Mouse (Mus musculus): Measurements from ENCODE around the gene Msx1.
"Not testable (repeated sequence)": the region's sequence is repeated elsewhere in the genome, so short reads cannot be mapped to it uniquely, and the experiment has no call there.

Gene Msx1

GRCm38 (mm10) chr5:37824461-37824795 is at the start of gene Msx1:
Msx1 (minus strand) TSS chr5:37824583.
- DNase-seq: peak; percentile 33

GRCm38 (mm10) chr5:37865471-37865870 is 41.1 kb upstream of the Msx1 start:
- DNase-seq: no peak

GRCm38 (mm10) chr5:37864309-37864708 is 39.9 kb upstream of the Msx1 start:
- no peak for DNase-seq

DNA sequence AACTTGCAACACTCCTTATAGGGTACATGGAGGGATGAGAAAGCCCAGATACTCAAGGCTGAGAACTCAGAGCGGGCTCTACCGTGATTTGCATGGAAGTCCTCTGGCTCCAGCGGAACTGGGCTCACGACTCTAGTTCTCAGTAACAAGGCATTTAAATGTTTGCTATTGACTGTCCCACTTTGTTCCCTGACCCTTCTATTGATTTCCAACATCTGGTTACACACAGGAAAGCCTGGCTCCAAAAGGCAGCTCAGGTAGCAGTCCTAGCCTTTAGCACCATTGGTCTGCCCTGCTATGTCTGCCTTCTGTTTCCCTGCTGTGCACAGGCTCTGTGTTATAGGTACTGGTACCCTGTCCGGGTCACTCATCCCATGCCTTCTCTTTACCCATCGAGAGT is 36.5 kb upstream of the Msx1 start:
- no peak for DNase-seq

- DNase-seq: no peak
Measured at GRCm38 (mm10) chr5:37860151-37860721, 35.9 kb upstream of the Msx1 start.

GRCm38 (mm10) chr5:37857763-37858545 is 33.6 kb upstream of the Msx1 start:
- no peak for DNase-seq

DNA sequence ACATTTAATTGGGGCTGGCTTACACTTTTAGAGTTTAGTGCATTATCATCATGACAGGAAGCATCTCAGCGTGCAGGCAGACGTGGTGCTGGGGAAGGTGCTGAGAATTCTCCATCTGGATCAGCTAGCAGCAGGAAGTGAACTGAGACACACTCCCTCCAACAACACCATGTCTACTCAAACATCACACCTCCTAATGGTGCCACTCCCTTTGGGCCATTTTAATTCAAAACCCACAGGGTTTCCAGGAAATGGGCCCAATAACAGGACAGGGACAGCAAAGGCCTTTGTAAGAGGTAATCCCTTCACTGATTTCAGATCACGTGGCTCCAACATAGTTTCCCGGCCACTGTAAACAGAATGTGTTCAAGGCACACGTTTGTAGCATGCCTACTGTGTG is 31.7 kb upstream of the Msx1 start:
- DNase-seq: no peak

GRCm38 (mm10) chr5:37854233-37854632 is 29.9 kb upstream of the Msx1 start:
- no peak for DNase-seq

DNA sequence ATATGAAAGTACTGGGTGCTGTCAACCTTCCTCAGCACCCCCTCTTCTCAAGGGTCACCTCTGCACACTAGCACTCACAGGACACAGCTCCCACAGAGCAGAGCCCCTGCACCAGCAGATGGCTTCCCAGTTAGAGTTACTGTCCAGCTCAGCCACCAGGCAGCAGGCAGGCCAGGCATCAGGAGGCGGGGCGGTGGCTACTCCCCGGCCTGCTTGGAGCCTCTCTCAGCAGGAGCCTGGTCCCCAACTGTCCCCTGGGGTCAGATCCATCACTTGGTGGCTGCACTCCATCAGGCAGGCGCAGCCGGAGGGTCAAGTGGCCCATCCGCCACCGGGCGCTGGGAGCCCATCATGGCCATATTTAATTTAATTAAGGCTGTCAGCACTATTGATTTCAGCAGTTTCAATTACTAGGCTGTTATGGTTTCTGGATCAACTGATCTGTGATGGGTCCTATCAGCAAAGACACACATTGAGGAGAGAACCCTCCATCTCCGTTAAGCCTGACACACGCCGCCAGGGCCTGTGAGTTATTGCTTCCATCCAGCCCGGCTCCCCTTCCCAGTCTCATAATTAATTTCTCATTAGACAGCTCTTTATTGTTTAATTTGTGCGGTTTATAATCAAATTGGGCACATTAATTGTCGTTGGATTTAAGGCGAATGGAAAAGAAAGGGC is 27.1 kb upstream of the Msx1 start:
- DNase-seq: no peak

- DNase-seq: no peak
Measured at GRCm38 (mm10) chr5:37848991-37849719, 24.8 kb upstream of the Msx1 start.

GRCm38 (mm10) chr5:37836267-37836646 is 11.9 kb upstream of the Msx1 start:
- DNase-seq: no peak

DNA sequence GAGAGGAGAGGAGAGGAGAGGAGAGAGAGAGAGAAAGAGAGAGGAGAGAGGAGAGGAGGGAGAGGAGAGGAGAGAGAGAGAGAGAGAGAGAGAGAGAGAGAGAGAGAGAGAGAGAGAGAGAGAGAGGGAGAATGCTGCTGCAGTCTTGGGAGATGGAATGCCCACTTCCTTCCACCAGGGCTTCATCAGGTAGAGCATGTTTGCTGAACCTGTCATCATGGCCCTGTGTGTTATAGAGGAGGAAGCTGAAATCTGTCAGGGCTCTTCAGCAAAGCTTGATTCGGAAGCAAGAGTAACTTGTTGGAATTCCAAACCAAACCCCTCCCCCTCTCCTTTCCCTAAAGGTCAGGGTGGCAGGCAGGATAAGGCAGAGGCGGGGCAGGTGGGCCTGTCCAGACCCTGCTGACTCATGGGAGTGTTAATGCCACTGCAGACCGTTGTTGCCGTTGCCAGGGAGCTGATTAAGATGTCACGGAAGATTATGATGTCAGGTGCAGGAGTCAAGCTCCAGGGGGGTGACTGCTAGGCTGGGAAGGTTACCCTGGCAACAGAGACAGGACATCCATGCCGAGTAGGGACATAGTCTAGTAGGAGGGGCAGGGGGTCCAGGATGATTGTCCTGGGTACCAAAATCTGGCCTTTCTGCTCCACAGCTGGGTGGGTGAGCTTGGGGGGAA is 11.3 kb upstream of the Msx1 start:
- no peak for DNase-seq

DNA sequence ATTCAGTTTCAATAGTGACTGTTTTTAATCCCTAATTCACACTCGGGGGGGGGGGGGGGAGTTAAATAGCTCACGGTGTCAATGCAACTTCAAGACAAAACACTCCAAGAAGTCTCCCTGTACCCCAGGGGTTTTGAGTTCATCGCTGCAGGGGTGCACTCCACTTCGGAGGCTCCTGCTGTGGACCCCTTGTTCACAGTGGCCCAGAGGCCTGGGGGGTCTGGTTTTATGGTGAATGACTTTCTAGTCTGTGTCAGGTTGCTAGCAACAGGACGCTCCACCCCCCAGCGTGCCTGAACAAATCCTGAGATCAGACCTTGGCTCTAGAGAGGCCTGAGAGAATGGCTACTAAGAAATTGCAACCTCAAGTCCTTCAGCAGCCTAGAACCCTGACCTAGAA is 8.4 kb upstream of the Msx1 start:
- no peak for DNase-seq

DNA sequence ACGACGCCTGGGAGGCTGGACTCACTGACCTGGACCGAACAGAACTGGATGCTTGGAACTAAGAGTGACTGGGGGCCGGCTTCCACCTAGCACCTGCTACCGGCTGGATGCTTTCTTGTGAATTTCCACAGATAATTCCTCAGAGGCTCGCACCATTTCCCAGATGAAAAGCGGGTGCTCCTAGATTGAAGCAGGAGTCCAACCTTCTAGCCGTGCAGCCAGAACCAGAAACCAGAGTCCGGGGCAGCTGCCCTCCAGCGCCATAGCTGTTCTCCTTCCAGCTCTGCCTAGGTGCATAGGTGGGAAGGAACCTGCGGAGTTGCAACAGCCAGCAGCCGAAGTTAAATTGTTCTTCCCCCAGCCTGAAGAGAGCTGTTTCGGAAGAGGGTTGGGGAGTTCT is 7.6 kb upstream of the Msx1 start:
- DNase-seq: no peak

DNA sequence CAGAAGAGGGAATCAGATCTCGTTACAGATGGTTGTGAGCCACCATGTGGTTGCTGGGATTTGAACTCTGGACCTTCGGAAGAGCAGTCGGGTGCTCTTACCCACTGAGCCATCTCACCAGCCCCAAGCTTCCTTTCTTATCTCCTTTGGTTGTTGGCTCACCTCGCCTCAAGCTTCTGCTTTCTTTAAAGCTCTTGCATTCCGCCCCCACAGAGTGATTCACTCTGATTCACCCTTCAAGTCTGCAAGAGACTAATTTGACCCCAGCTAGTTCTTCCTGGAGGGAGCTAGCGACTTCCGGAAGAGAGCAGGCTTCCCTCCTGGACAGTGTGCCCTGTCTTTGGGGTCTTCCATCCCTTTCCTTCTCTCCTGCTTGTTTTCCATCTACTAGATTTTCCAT is 6.1 kb upstream of the Msx1 start:
- not testable (repeated sequence) for DNase-seq

GRCm38 (mm10) chr5:37829926-37830325 is 5.5 kb upstream of the Msx1 start:
- DNase-seq: no peak

GRCm38 (mm10) chr5:37829296-37829670 is 4.9 kb upstream of the Msx1 start:
- DNase-seq: no peak

- no peak for DNase-seq
Measured at GRCm38 (mm10) chr5:37828591-37829295, 4.4 kb upstream of the Msx1 start.

DNA sequence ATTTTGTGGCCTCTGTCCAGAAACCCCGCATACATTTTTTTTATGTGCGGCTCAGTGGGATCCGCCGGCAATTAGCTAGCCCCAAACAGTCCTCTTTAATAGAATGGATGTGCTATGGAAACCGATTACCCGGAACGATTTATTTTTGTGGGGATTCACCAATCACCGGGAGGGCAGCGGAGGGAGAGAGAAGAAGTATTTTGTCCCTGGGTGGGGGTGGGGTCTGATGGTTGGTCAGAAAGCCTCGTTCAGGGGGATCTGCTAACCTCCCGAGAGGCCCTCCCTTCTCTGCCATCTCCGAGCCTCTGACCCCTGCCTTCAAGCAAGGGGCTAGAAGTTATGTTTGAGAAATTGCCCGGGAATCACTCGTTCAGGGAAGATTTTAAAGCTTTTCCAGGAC is 3.6 kb upstream of the Msx1 start:
- no peak for DNase-seq

- DNase-seq: no peak
Measured at GRCm38 (mm10) chr5:37827626-37827950, 3.2 kb upstream of the Msx1 start.

DNA sequence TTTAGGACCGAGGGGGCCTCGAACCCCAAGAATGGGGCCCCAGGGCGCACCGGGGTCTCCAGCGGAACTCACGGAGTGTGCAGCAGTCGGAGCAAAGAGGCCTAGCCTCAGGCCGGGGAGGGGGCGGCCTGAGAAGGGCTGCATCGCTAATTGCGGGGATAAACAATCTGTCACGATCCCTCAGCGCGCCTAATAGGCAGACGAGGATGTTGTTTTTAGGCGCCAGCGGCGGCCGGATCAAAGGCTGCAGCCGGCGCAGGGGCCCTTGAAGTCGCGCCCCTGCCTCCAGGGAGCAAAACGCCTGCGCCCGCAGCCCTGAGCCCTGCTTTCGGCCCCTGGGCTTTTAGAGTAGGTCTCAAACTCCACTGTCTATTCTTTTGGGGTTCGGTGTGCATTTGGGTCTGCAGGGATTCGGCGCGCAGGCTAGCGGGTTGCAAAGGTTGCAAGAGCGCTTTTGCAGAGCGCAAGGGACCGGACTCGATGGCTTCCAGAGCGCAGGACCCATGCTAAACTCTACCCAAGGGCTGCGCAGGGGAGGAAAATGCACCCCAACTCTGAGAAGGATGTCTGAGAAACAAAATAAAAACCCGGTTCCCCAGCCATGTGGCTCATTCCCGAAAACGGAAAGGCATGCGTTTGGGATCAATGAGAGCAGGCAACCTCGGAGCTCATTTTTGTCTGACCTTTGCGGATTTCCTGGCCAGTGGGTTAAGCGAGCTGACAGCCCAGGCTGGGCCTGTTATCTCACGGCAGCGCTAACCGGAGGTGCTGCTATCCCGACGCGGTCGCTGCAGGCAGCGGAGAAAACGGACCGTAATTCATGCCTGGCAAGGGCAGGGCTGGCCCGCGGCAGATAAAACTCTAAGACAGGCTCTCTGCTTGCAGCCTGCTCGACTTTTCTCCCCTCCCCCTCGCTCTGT is 2.6 kb upstream of the Msx1 start:
- DNase-seq: no peak
